Mouse (Mus musculus) embryonic facial prominence, embryonic 12.5 days (tissue): ENCODE data around the gene Nol3. TPM values are rescaled to one million over a fixed set of nuclear protein-coding genes. Genes with fewer than 3 reads are reported as not detected.

Experiments
- ATAC-seq: fragments of 200-750 bp; cut with Nextera tagmentation; 2 replicates; pipeline ENCODE4 v1.8.0; 2017; ENCODE audit not compliant: insufficient number of reproducible peaks, insufficient read depth, low FRiP score, low TSS enrichment
- H3K27ac ChIP-seq: fragments of 300-500 bp; sonication (generic); 2 replicates; pipeline ENCODE4 v1.5.1; 2016; ENCODE audit warnings: mild to moderate bottlenecking
- H3K27me3 ChIP-seq: fragments of 300-500 bp; sonication (generic); 2 replicates; pipeline ENCODE4 v1.6.1; 2016; ENCODE audit warnings: mild to moderate bottlenecking, moderate library complexity
- H3K36me3 ChIP-seq: fragments of 300-500 bp; sonication (generic); 2 replicates; pipeline ENCODE4 v1.6.1; 2016; ENCODE audit warnings: mild to moderate bottlenecking
- H3K4me1 ChIP-seq: fragments of 300-500 bp; sonication (generic); 2 replicates; pipeline ENCODE4 v1.6.1; 2016
- H3K4me2 ChIP-seq: fragments of 300-500 bp; sonication (generic); replicated peaks from 2 replicates; pipeline ENCODE4 v1.6.1; 2016; ENCODE audit warnings: mild to moderate bottlenecking, moderate library complexity
- H3K4me3 ChIP-seq: fragments of 300-500 bp; sonication (generic); 2 replicates; pipeline ENCODE4 v1.5.1; 2016; ENCODE audit warnings: mild to moderate bottlenecking
- H3K9ac ChIP-seq: fragments of 300-500 bp; sonication (generic); 2 replicates; pipeline ENCODE4 v1.6.1; 2016; ENCODE audit warnings: mild to moderate bottlenecking, moderate library complexity
- H3K9me3 ChIP-seq: fragments of 300-500 bp; sonication (generic); 2 replicates; pipeline ENCODE4 v1.6.1; 2016; ENCODE audit warnings: mild to moderate bottlenecking, moderate library complexity
- WGBS: fragments of 180-500 bp; shearing (Covaris S2); methylation state at CpG from one replicate; pipeline ENCODE4 v1.1.7; 2016; 5-methylcytosine and 5-hydroxymethylcytosine counted together
- polyA plus RNA-seq: library from polyadenylated mRNA; unstranded; fragments of >200 nt; fragmentation: Nextera tagmentation; extraction: Ambion mirVana; gene quantifications from 2 replicates; pipeline ENCODE4 v1.2.1, GENCODE M21; 2016

Nol3 gene
- polyA plus RNA-seq, 1 experiment from 2014 or later: 2.1 TPM

- no peak for ATAC-seq
- H3K4me3 ChIP-seq: no peak overlapping the region
- WGBS: 78% methylated on average over 7 of the region's 7 CpGs
- no peaks in the 10 kb centered on the region for H3K9me3 ChIP-seq
- H3K9ac ChIP-seq: no peak overlapping the region
- no peak overlapping the region for H3K27ac ChIP-seq
- H3K27me3 ChIP-seq: peaks cover 19% of the 10 kb centered on the region
- H3K4me1 ChIP-seq: peaks cover 24% of the 10 kb centered on the region
- H3K4me2 ChIP-seq: no peak overlapping the region
- no peaks in the 10 kb centered on the region for H3K36me3 ChIP-seq
Measured at GRCm38 (mm10) chr8:105292471-105292870, 16.5 kb downstream of the Nol3 start.

GRCm38 (mm10) chr8:105293405-105293804 lies 17.5 kb downstream of the Nol3 start:
- Histone ChIP-seq H3K4me3 (no peak overlapping the region), H3K9me3 (no peaks in the 10 kb centered on the region), H3K36me3 (no peaks in the 10 kb centered on the region), H3K4me1 (peaks cover 22% of the 10 kb centered on the region), H3K9ac (no peak overlapping the region), H3K4me2 (no peak overlapping the region), H3K27me3 (peaks cover 19% of the 10 kb centered on the region), H3K27ac (no peak overlapping the region)
- no peak for ATAC-seq
- 68% methylated on average over 19 of the region's 19 CpGs for WGBS

- peaks cover 7% of the 10 kb centered on the region for H3K36me3 ChIP-seq
- no peak overlapping the region for H3K9ac ChIP-seq
- H3K4me2 ChIP-seq: 0 out of 2 replicates have a peak overlapping the region, but pooled peaks have one; percentile 8
- H3K4me1 ChIP-seq: peaks cover 22% of the 10 kb centered on the region
- peaks cover 19% of the 10 kb centered on the region for H3K27me3 ChIP-seq
- 62% methylated on average over 9 of the region's 9 CpGs for WGBS
- H3K9me3 ChIP-seq: no peaks in the 10 kb centered on the region
- ATAC-seq: no peak
- no peak overlapping the region for H3K27ac ChIP-seq
- H3K4me3 ChIP-seq: no peak overlapping the region
Measured at GRCm38 (mm10) chr8:105294776-105295175, 18.8 kb downstream of the Nol3 start.

GRCm38 (mm10) chr8:105295256-105295655 lies 19.3 kb downstream of the Nol3 start:
- Histone ChIP-seq H3K4me2 (no peak overlapping the region), H3K4me3 (no peak overlapping the region), H3K9me3 (no peaks in the 10 kb centered on the region), H3K27ac (no peak overlapping the region), H3K36me3 (peaks cover 12% of the 10 kb centered on the region), H3K9ac (no peak overlapping the region), H3K4me1 (peaks cover 17% of the 10 kb centered on the region), H3K27me3 (peaks cover 14% of the 10 kb centered on the region)
- no peak for ATAC-seq
- 73% methylated on average over 11 of the region's 11 CpGs for WGBS

- Histone ChIP-seq H3K4me1 (peaks cover 11% of the 10 kb centered on the region), H3K9ac (no peak within 1 kb of the TSS), H3K9me3 (no peaks in the 10 kb centered on the region), H3K4me3 (peak within 1 kb of the TSS; percentile 96), H3K4me2 (peak within 1 kb of the TSS; percentile 98), H3K27me3 (peaks cover 8% of the 10 kb centered on the region; the same call in 1 of the 2 replicates), H3K27ac (no peak within 1 kb of the TSS), H3K36me3 (peaks cover 20% of the 10 kb centered on the region)
- ATAC-seq: no peak
- WGBS: 66% methylated on average over 11 of the region's 11 CpGs
Measured at GRCm38 (mm10) chr8:105295895-105296573, 20.1 kb downstream of the Nol3 start, which contains the start of gene Exoc3l. Gene Exoc3l (minus strand): TSS chr8:105296101.

GRCm38 (mm10) chr8:105297511-105298192 lies 21.7 kb downstream of the Nol3 start, which contains the start of gene E2f4:
Gene E2f4 (plus strand): TSS chr8:105297663.
- Histone ChIP-seq H3K4me3 (peak within 1 kb of the TSS; percentile 96), H3K36me3 (peaks cover 36% of the 10 kb centered on the region), H3K4me2 (peak within 1 kb of the TSS; percentile 98), H3K9me3 (no peaks in the 10 kb centered on the region), H3K9ac (peak within 1 kb of the TSS; percentile 93), H3K27me3 (peaks cover 8% of the 10 kb centered on the region; the same call in 1 of the 2 replicates), H3K4me1 (peaks cover 11% of the 10 kb centered on the region), H3K27ac (peak within 1 kb of the TSS; percentile 50; the same call in 1 of the 2 replicates)
- peak; percentile 73 for ATAC-seq
- WGBS: under 1% methylated on average over 53 of the region's 58 CpGs

- Histone ChIP-seq H3K4me1 (peaks cover 11% of the 10 kb centered on the region), H3K27ac (no peak overlapping the region), H3K9me3 (no peaks in the 10 kb centered on the region), H3K4me2 (peak overlapping the region; percentile 98), H3K4me3 (peak overlapping the region; percentile 96), H3K36me3 (peaks cover 45% of the 10 kb centered on the region), H3K9ac (peak overlapping the region; percentile 93), H3K27me3 (0 out of 2 replicates have a peak, but pooled peaks cover 3% of the 10 kb centered on the region)
- ATAC-seq: no peak
- WGBS: 55% methylated on average over 18 of the region's 18 CpGs
Measured at GRCm38 (mm10) chr8:105298351-105299252, 22.7 kb downstream of the Nol3 start.

GRCm38 (mm10) chr8:105299962-105300361 lies 24.0 kb downstream of the Nol3 start:
- no peak overlapping the region for H3K27ac ChIP-seq
- 92% methylated on average over 8 of the region's 8 CpGs for WGBS
- no peak overlapping the region for H3K9ac ChIP-seq
- no peaks in the 10 kb centered on the region for H3K27me3 ChIP-seq
- no peak overlapping the region for H3K4me2 ChIP-seq
- H3K4me1 ChIP-seq: peaks cover 19% of the 10 kb centered on the region
- H3K36me3 ChIP-seq: peaks cover 54% of the 10 kb centered on the region
- no peak overlapping the region for H3K4me3 ChIP-seq
- H3K9me3 ChIP-seq: no peaks in the 10 kb centered on the region
- ATAC-seq: no peak

GRCm38 (mm10) chr8:105303396-105303795 lies 27.5 kb downstream of the Nol3 start:
- H3K36me3 ChIP-seq: peaks cover 72% of the 10 kb centered on the region
- WGBS: 87% methylated on average over 8 of the region's 8 CpGs

GRCm38 (mm10) chr8:105303874-105304273 lies 27.9 kb downstream of the Nol3 start:
- Histone ChIP-seq H3K27me3 (no peaks in the 10 kb centered on the region), H3K36me3 (peaks cover 76% of the 10 kb centered on the region), H3K4me3 (no peak overlapping the region), H3K27ac (0 out of 2 replicates have a peak overlapping the region, but pooled peaks have one; percentile 51), H3K4me1 (peaks cover 28% of the 10 kb centered on the region), H3K9ac (no peak overlapping the region), H3K4me2 (no peak overlapping the region), H3K9me3 (no peaks in the 10 kb centered on the region)
- WGBS: 88% methylated on average over 9 of the region's 9 CpGs
- no peak for ATAC-seq

More at GRCm38 (mm10) chr8:105303396-105303795, 27.5 kb downstream of the Nol3 start:
- no peaks in the 10 kb centered on the region for H3K9me3 ChIP-seq
- H3K4me1 ChIP-seq: peaks cover 32% of the 10 kb centered on the region
- H3K4me2 ChIP-seq: no peak overlapping the region
- H3K9ac ChIP-seq: no peak overlapping the region
- ATAC-seq: no peak
- no peak overlapping the region for H3K4me3 ChIP-seq
- no peak overlapping the region for H3K27ac ChIP-seq
- H3K27me3 ChIP-seq: no peaks in the 10 kb centered on the region
